Mouse (Mus musculus) spleen, adult 2 months (tissue): ENCODE data around the gene Ror1.

ENCODE experiments used
- CTCF ChIP-seq: fragments of 200-500 bp; IDR thresholded peaks from 2 replicates; pipeline ENCODE4 v1.5.1; 2011; ENCODE audit warnings: mild to moderate bottlenecking, inconsistent platforms; ENCODE audit not compliant: insufficient read depth, insufficient read length, insufficient replicate concordance; ENCODE audit errors: extremely low read depth
- POLR2A ChIP-seq: fragments of 200-500 bp; IDR thresholded peaks from 2 replicates; pipeline ENCODE4 v1.6.1; 2011; ENCODE audit warnings: low read depth, low read length, inconsistent platforms

DNA sequence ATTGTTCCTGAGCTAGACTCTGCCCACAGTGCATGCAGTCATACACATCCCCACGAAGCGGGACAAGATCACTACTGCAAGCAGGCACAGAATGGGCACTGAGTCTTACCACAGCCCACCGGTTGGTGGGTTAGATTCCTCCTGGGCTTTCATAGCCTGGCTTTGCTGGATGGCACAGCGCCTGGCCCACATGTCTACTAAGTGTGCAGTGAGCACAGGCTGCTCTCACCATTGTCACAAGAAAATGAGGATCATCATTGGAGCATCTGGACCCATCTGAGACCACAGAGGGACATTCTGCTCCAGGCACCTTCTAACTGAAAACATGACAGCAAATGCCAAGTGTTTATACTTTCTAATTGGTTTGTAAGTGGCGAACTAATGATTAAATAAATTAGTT, 279.7 kb downstream of the Ror1 start:
- no peak for TF ChIP-seq CTCF
- TF ChIP-seq POLR2A: no peak
